Mouse (Mus musculus) neural tube, embryonic 11.5 days (tissue): Measurements from ENCODE around the gene Rab19. TPM values are rescaled to one million over a fixed set of nuclear protein-coding genes. Genes with fewer than 3 reads are reported as not detected.
A peak's percentile ranks its signal among the peaks of the same experiment; 100 is the strongest.
"Not testable (repeated sequence)": the region's sequence is repeated elsewhere in the genome, so short reads cannot be mapped to it uniquely, and the experiment has no call there.

Experiments
- ATAC-seq: fragments of 200-750 bp; cut with Nextera tagmentation; 2 replicates; pipeline ENCODE4 v1.8.0; 2017; ENCODE audit warnings: moderate number of reproducible peaks, mild to moderate bottlenecking, moderate TSS enrichment, moderate library complexity; ENCODE audit not compliant: insufficient read depth, low FRiP score, low TSS enrichment
- DNase-seq: peaks from one replicate; pipeline ENCODE4 v3.0.0-alpha.2; 2015; ENCODE audit warnings: low spot score
- H3K27ac ChIP-seq: fragments of 300-500 bp; sonication (generic); 2 replicates; pipeline ENCODE4 v1.5.1; 2014; ENCODE audit warnings: low read depth, mild to moderate bottlenecking, low read length
- H3K27me3 ChIP-seq: fragments of 300-500 bp; sonication (generic); 2 replicates; pipeline ENCODE4 v1.6.1; 2014; ENCODE audit warnings: mild to moderate bottlenecking, low read length, mixed read lengths; ENCODE audit not compliant: control insufficient read depth, insufficient read depth
- H3K36me3 ChIP-seq: fragments of 300-500 bp; sonication (generic); 2 replicates; pipeline ENCODE4 v1.6.1; 2014; ENCODE audit warnings: mild to moderate bottlenecking, low read length, moderate library complexity, mixed read lengths; ENCODE audit not compliant: control insufficient read depth, insufficient read depth
- H3K4me1 ChIP-seq: fragments of 300-500 bp; sonication (generic); 2 replicates; pipeline ENCODE4 v1.6.1; 2014; ENCODE audit warnings: low read length, mixed read lengths; ENCODE audit not compliant: control insufficient read depth, insufficient read depth
- H3K4me2 ChIP-seq: fragments of 300-500 bp; sonication (generic); 2 replicates; pipeline ENCODE4 v1.6.1; 2014; ENCODE audit warnings: low read depth, mild to moderate bottlenecking, moderate library complexity
- H3K4me3 ChIP-seq: fragments of 300-500 bp; sonication (generic); 2 replicates; pipeline ENCODE4 v1.5.1; 2014; ENCODE audit warnings: low read depth, low read length
- H3K9ac ChIP-seq: fragments of 300-500 bp; sonication (generic); 2 replicates; pipeline ENCODE4 v1.6.1; 2014; ENCODE audit warnings: mild to moderate bottlenecking, low read length
- H3K9me3 ChIP-seq: fragments of 300-500 bp; sonication (generic); 2 replicates; pipeline ENCODE4 v1.6.1; 2016; ENCODE audit warnings: low read length; ENCODE audit not compliant: control insufficient read depth
- WGBS: fragments of 180-500 bp; shearing (Covaris S2); extraction: QIAGEN DNeasy Blood & Tissue Kit; methylation state at CpG from one replicate; pipeline ENCODE4 v1.1.7; 2014; 5-methylcytosine and 5-hydroxymethylcytosine counted together
- polyA plus RNA-seq: library from polyadenylated mRNA; unstranded; fragments of >200 nt; fragmentation: Nextera tagmentation; extraction: Ambion mirVana; gene quantifications from 2 replicates; pipeline ENCODE4 v1.2.1, GENCODE M21; 2014

The Rab19 gene
- polyA plus RNA-seq, 1 experiment from 2014 or later: 0.19 TPM

GRCm38 (mm10) chr6:39346991-39347501, 33.9 kb upstream of the Rab19 start:
- Histone ChIP-seq H3K4me2 (no peak overlapping the region), H3K9ac (peak overlapping the region; percentile 1; the same call in 1 of the 2 replicates), H3K36me3 (0 out of 2 replicates have a peak, but pooled peaks cover 3% of the 10 kb centered on the region), H3K4me3 (no peak overlapping the region), H3K27me3 (no peaks in the 10 kb centered on the region), H3K9me3 (no peaks in the 10 kb centered on the region), H3K27ac (peak overlapping the region; percentile 73), H3K4me1 (peaks cover 28% of the 10 kb centered on the region)
- 4% methylated on average over 15 of the region's 15 CpGs for WGBS
- peak; percentile 71 for ATAC-seq
- peak; percentile 72 for DNase-seq

GRCm38 (mm10) chr6:39347880-39348814, 32.8 kb upstream of the Rab19 start:
- no peaks in the 10 kb centered on the region for H3K27me3 ChIP-seq
- no peak overlapping the region for H3K4me2 ChIP-seq
- 11% methylated on average over 4 of the region's 4 CpGs for WGBS
- no peak overlapping the region for H3K4me3 ChIP-seq
- H3K9me3 ChIP-seq: no peaks in the 10 kb centered on the region
- H3K36me3 ChIP-seq: 0 out of 2 replicates have a peak, but pooled peaks cover 3% of the 10 kb centered on the region
- DNase-seq: peak; percentile 27
- peak overlapping the region; percentile 3; the same call in 1 of the 2 replicates for H3K9ac ChIP-seq
- no peak for ATAC-seq
- peak overlapping the region; percentile 73 for H3K27ac ChIP-seq
- H3K4me1 ChIP-seq: peaks cover 28% of the 10 kb centered on the region

GRCm38 (mm10) chr6:39348946-39349345, 32.0 kb upstream of the Rab19 start:
- ATAC-seq (no peak), DNase-seq (no peak)
- Histone ChIP-seq H3K9ac (no peak overlapping the region; the same call in 1 of the 2 replicates), H3K4me1 (peaks cover 28% of the 10 kb centered on the region), H3K27me3 (no peaks in the 10 kb centered on the region), H3K4me2 (no peak overlapping the region), H3K36me3 (peaks cover 5% of the 10 kb centered on the region; the same call in 1 of the 2 replicates), H3K9me3 (no peaks in the 10 kb centered on the region), H3K27ac (peak overlapping the region; percentile 73; the same call in 1 of the 2 replicates), H3K4me3 (no peak overlapping the region)
- 68% methylated on average over 6 of the region's 6 CpGs for WGBS

- H3K27ac ChIP-seq, DNase-seq, ATAC-seq, H3K9me3 ChIP-seq, H3K27me3 ChIP-seq, H3K36me3 ChIP-seq, H3K4me1 ChIP-seq, H3K4me3 ChIP-seq, H3K9ac ChIP-seq, H3K4me2 ChIP-seq: not testable (repeated sequence)
- 98% methylated on average over 9 of the region's 9 CpGs for WGBS
Measured at GRCm38 (mm10) chr6:39359207-39359606, 21.8 kb upstream of the Rab19 start.

- WGBS: 90% methylated on average over 2 of the region's 2 CpGs
- Histone ChIP-seq H3K4me3 (no peak overlapping the region), H3K9me3 (no peaks in the 10 kb centered on the region), H3K27ac (no peak overlapping the region), H3K9ac (no peak overlapping the region), H3K4me1 (no peaks in the 10 kb centered on the region), H3K4me2 (no peak overlapping the region), H3K27me3 (no peaks in the 10 kb centered on the region), H3K36me3 (peaks cover 2% of the 10 kb centered on the region; the same call in 1 of the 2 replicates)
- DNase-seq: no peak
- no peak for ATAC-seq
Measured at GRCm38 (mm10) chr6:39362684-39363083, 18.3 kb upstream of the Rab19 start.

GRCm38 (mm10) chr6:39369631-39370030, 11.3 kb upstream of the Rab19 start:
- no peaks in the 10 kb centered on the region for H3K9me3 ChIP-seq
- DNase-seq (no peak), ATAC-seq (no peak)
- no peak overlapping the region for H3K4me2 ChIP-seq
- H3K36me3 ChIP-seq: peaks cover 4% of the 10 kb centered on the region
- no peak overlapping the region for H3K4me3 ChIP-seq
- H3K27ac ChIP-seq: no peak overlapping the region
- WGBS: 91% methylated on average over 3 of the region's 3 CpGs
- no peaks in the 10 kb centered on the region for H3K27me3 ChIP-seq
- no peak overlapping the region for H3K9ac ChIP-seq
- peaks cover 7% of the 10 kb centered on the region; the same call in 1 of the 2 replicates for H3K4me1 ChIP-seq

- Histone ChIP-seq H3K9me3 (no peaks in the 10 kb centered on the region), H3K9ac (no peak overlapping the region), H3K27ac (no peak overlapping the region), H3K27me3 (no peaks in the 10 kb centered on the region), H3K4me2 (no peak overlapping the region), H3K4me1 (peaks cover 10% of the 10 kb centered on the region; the same call in 1 of the 2 replicates), H3K36me3 (peaks cover 4% of the 10 kb centered on the region), H3K4me3 (no peak overlapping the region)
- ATAC-seq (no peak), DNase-seq (no peak)
Measured at GRCm38 (mm10) chr6:39372042-39372441, 8.9 kb upstream of the Rab19 start.

- WGBS: 47% methylated on average over 7 of the region's 7 CpGs
- 0 out of 2 replicates have a peak overlapping the region, but pooled peaks have one; percentile 37 for H3K27ac ChIP-seq
- H3K4me1 ChIP-seq: peaks cover 10% of the 10 kb centered on the region; the same call in 1 of the 2 replicates
- H3K27me3 ChIP-seq: no peaks in the 10 kb centered on the region
- no peak for DNase-seq
- ATAC-seq: no peak
- no peaks in the 10 kb centered on the region for H3K9me3 ChIP-seq
- peaks cover 4% of the 10 kb centered on the region for H3K36me3 ChIP-seq
- H3K4me2 ChIP-seq: no peak overlapping the region
- H3K4me3 ChIP-seq: no peak overlapping the region
- no peak overlapping the region for H3K9ac ChIP-seq
Measured at GRCm38 (mm10) chr6:39372727-39373126, 8.2 kb upstream of the Rab19 start.
